Comparison of ENCODE assay signal across 8 mouse cellular contexts in genomic region chr11:71389659-71390058, GRCm38 (mm10).
A peak's percentile ranks its signal among the peaks of the same experiment; 100 is the strongest.
DNase-seq lines count a peak whose midpoint lies in the region; ATAC-seq and TF ChIP-seq lines count a peak whose summit lies in the region.

No protein-coding gene starts in this region.

- H3K4me3 ChIP-seq in hindbrain, embryonic 10.5 days = no peak overlapping the region
- no peak overlapping the region for H3K4me3 ChIP-seq in limb, embryonic 14.5 days (replicated peaks; ENCODE audit: low read length)

- peak overlapping the region; percentile 40; the same call in 1 of the 2 replicates for H3K27ac ChIP-seq in hindbrain, embryonic 10.5 days
- no peak overlapping the region for H3K27ac ChIP-seq in limb, embryonic 14.5 days (replicated peaks; ENCODE audit: low read depth, low read length)

- no peak for DNase-seq in frontal cortex, adult 2 months (ENCODE audit: extremely low spot score in 1 of 2, low spot score in 1 of 2)
- DNase-seq in testis, postnatal 10 days (ENCODE audit: low spot score) = peak; percentile 61
- no peak for DNase-seq in testis, postnatal 14 days (ENCODE audit: low spot score)
- DNase-seq in hindbrain, embryonic 10.5 days (ENCODE audit: low spot score) = peak; percentile 52
- DNase-seq in limb, embryonic 14.5 days (ENCODE audit: low spot score) = peak; percentile 40
- peak; percentile 1 for DNase-seq in yolk sac, embryonic 10.5 days (ENCODE audit: low spot score)
- no peak for DNase-seq in natural killer cell, adult 2 months (ENCODE audit: low spot score in 2 of 2)

- H3K9ac ChIP-seq in limb, embryonic 14.5 days (ENCODE audit: low read depth, low read length, severe bottlenecking) = no peak overlapping the region

- H3K4me1 ChIP-seq in hindbrain, embryonic 10.5 days (replicated peaks) = peaks cover 4% of the 10 kb centered on the region
- H3K4me1 ChIP-seq in limb, embryonic 14.5 days (ENCODE audit: control insufficient read depth, insufficient read depth, low read length) = no peaks in the 10 kb centered on the region

- TF ChIP-seq POLR2A in limb, embryonic 14.5 days (IDR thresholded peaks at IDR 0.05; ENCODE audit: borderline replicate concordance, extremely low read depth, insufficient read depth, insufficient read length) = no peak

- 22% methylated on average over 7 of the region's 7 CpGs for WGBS in hindbrain, embryonic 10.5 days
- 21% methylated on average over 7 of the region's 7 CpGs for WGBS in limb, embryonic 14.5 days

- ATAC-seq in frontal cortex, adult (ENCODE audit: low TSS enrichment) = peak; percentile 50; the same call in 1 of the 2 replicates
- no peak for ATAC-seq in limb, embryonic 14.5 days (ENCODE audit: low FRiP score, low read depth)

- H3K27me3 ChIP-seq in hindbrain, embryonic 10.5 days (ENCODE audit: insufficient read depth, poor library complexity, severe bottlenecking) = no peaks in the 10 kb centered on the region
- H3K27me3 ChIP-seq in limb, embryonic 14.5 days (ENCODE audit: control insufficient read depth, insufficient read depth, low read length) = no peaks in the 10 kb centered on the region

- H3K9me3 ChIP-seq in hindbrain, embryonic 10.5 days = no peaks in the 10 kb centered on the region
- H3K9me3 ChIP-seq in limb, embryonic 14.5 days (ENCODE audit: control insufficient read depth, low read length) = no peaks in the 10 kb centered on the region

- no peaks in the 10 kb centered on the region for H3K36me3 ChIP-seq in hindbrain, embryonic 10.5 days
- H3K36me3 ChIP-seq in limb, embryonic 14.5 days (ENCODE audit: control insufficient read depth, insufficient read depth, low read length) = no peaks in the 10 kb centered on the region

- H3K4me2 ChIP-seq in limb, embryonic 14.5 days (replicated peaks; ENCODE audit: low read depth, low read length, severe bottlenecking) = no peak overlapping the region

Comparison
In these comparisons a context has a peak if more than half of its experiments do, and no peak if none do; other contexts are left out.
1. DNase-seq: peak in testis, postnatal 10 days (single experiment), hindbrain, embryonic 10.5 days (single experiment), limb, embryonic 14.5 days (single experiment) and yolk sac, embryonic 10.5 days (single experiment); none in frontal cortex, adult 2 months (0 of 2), testis, postnatal 14 days (single experiment) and natural killer cell, adult 2 months (0 of 2).